Mouse (Mus musculus) right cerebral cortex, postnatal 25 days (tissue): Measurements from ENCODE around the gene N4bp2l1.

Source experiments
- DNase-seq: peaks from one replicate; pipeline ENCODE4 v3.0.0; 2022

N4bp2l1 gene

DNA sequence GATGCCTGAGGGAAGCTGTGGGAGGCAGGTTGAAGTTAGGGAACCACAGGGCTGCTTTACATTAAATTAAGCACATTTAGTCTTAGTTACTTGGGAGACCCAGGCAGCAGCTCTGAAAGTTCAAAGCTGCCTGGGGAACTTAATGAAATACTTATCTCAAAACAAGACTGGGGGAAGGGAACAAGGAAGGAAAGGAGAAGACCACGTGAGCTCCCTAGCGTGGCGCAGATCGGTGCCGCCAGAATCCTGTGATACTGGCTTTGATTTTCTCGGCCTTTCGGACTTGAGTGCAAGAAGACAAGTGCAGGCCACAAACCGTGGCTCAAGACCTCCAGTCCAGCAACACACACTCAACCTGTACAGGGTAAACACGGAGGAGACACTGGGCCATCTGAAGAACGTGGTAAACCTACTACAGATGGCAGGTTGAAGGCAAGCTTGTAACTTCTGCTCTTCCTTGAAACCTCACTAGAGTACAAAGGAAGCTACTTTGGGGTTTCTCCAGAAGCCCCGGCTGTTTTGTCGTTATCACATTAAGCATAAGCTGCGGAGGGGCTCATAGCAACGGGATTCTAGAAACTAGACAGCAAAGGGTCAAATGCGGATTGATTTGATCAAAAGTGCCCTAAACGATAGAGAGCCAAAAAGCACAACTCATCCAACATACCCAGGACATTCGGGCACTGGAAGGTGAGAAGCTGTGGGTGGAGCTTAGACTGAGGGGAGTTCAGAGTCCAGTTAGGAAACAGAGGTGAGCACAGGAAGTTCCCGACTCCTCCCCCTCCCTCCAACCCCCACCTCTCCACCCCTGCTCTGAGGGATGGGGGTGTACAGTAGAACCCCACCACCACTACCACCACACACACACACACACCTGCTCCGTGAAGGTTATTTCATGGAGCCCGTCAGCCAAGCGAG, 1.5 kb upstream of the N4bp2l1 start:
- no peak for DNase-seq

DNA sequence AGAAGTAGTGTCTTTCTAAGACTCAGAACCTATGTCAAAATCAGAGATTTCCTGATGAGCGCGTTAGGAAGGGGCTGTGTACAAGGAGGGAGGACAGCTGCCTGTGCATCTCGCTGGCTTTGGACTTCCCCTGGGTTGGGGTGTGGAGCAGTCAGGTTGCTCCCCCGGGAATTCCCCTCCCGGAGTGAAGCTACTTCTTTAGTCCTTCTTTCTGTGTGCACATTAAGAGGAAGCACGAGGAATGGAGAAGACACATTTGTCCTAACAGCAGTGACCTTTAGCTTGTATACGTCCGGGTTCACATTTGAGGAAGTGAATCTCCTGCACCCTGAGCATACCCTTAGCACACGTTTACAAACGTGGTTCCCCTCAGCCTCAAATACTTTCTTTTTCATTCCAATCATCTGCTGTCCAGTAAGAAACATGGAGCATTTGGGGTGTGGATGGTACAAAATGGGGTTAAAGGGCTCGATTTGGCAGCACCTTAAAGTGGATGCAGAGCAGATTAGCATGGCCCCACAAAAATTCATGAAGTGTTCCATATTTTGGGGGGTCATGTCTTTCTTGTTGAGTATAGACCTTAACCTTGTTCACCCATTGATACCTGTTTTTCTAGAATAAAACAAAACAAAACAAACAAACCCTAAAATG, 1.5 kb downstream of the N4bp2l1 start:
- DNase-seq, result no peak

DNA sequence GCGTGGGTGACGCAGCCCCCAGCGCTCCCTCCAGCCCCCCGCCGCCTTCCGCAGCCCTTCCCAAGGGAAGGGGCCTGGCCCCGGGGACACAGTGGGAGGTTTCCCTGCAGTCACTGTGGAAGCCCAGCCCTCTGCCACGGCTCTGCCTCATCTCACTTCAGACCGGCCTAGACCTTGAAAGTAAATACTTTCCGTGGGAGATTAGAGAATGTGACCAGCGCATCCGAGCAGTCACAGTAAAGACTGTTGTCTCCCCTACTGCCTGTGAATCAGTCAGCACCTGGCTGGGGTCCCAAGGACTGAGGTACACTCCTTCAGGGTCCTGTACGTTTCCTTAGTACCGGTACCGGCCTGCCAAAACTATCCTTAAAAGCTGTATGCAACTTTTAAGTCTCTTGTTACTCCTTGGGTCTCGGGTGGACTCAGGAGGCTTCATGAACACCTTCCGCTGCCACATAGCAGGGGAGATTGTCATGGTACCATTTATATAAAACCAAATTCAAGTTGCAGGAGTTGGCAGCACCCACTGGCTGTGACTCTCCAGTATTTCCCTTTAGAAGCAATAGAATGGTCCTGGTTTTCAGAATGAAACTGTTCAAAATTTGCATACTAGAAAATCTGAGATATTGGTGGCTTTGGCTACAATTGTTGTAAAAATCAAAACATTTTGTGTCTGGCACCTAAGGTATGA, 2.2 kb downstream of the N4bp2l1 start:
- DNase-seq, result no peak

DNA sequence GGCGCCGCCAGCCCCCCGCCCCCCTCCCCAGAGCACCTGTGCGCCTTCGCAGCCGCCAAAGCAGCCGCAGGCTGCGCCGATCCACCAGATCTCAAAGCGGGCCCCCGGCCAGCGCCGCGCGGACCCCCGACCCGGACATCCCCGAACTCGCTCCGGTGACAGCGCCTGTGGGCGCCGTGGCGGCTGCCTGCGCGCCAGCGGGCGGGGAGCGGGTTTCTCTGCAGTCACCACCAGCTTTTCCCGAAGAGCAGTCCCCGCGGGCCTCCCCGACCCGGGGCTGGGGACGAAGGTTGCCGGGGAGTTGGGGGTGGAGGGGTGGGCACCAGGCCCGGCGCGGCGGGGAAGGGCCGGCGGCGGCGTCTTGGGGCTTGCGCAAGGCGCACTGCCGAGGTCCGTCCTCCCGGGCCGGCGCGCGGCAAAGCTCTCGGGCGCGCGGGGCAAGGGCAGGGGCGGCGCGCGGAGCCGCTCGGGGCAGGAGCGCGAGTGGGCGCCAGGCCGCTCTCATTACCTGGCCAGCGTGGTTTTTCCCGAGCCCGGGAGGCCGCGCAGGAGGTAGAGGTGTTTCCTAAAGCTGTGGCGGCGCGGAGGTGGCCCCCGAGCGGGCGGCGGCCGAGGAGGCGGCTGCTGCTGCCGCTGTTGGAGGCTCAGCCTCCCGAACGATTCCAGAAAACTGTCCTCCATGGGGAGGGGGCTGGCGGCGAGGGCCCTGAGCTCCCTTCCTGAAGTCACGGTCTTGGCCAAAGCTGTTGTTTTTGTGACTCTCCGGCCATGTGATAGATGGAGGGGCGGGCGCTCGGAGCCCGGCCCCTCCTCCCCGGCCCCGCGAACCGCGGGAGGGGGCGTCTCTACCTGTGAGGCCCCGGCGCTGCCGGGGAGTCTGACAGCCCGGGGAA, 3.0 kb downstream of the N4bp2l1 start:
- DNase-seq, result peak; percentile 78

DNA sequence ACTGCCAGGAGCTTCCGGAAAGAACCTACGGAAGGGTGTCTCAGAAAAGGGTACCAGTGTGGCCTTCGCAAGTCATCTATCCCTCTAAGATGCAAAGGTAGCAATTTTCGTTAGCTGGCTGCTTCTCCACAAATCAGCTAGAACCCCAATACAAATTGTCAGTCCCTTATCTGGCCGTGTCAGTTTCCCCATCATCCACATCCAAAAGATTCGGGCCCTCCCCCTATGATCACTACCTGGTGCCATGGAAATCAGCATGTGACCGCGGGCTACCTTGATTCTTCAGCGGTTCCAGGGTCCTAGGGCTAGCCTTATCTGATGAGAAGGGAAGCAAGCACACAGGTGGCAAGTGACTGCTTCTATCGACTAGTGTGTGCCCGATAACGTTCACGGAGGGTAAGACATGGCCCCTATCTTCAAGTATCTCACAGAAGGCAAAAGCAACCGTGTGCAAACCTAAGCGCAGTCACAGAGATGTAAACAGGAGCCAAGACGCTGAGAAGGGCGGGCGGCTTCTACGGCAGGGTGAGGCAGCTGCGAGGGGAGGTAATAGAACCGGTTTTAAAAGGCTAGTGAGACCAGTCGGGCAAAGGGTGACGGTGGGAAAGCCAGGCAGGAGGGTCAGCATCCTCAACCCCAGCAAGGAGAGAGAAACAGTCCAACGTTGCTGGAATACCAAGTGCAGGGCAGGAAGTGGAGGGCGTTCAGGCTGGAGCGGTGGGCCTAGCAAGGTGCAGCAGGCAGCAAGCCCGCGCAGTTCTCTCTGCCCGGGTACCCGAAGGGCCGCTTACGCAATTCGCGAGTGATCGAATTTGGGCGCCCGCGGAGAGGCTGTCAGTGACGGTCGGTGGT, 3.9 kb downstream of the N4bp2l1 start:
- peak; percentile 67 for DNase-seq

DNA sequence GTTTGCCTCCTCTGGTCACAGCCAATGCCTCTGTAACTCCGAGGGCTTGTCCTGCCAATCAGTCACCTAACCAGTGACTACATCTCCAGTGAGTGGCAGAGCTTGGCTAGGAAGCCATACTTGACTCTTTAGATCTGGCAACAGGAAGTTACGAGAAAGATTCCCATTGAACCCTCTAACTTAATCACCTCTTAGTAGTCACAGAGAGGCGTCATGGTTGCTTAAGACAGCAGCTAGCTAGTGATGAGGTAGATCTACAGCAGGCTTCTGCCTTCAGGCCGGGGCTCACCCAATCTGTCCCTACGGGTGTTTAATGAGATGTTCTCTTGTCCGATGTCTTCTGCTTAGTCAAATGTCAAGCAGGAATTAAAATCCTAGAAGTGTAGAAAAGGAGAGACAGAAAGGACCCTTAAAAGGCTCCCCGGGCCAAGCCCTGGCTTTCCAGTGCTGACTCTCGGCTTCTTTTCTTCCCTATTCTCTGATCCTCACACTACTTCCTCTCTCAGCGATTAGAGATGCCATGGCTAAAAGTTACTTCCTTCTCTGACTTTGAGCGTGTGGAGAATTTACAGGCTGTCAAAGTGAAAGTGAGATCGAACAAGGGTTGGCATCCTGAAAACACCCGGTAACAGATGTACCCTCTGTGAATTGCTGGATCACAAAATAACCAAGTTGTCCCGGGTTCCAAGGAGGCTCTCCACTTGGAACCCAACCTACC, 4.6 kb downstream of the N4bp2l1 start:
- no peak for DNase-seq

DNA sequence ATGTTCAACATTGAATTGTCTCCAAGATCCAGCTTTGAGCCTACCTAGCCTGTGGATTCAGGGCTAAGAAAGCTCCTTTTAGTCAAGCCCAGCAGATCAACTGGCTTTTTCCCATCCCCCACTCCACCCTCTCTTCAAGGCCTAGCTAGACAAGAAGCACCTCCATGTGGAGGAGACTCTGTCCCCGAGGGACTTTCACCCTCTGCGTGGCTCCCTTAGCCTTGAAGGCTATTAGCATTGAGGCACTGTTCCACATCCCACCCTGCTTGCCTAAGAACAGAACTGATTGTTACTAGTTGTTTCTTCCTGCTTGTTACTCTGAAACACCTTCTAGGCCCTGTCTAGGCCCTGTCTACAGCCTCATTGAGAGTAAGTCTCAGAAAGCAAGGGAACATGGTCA, 7.0 kb downstream of the N4bp2l1 start:
- no peak for DNase-seq

DNA sequence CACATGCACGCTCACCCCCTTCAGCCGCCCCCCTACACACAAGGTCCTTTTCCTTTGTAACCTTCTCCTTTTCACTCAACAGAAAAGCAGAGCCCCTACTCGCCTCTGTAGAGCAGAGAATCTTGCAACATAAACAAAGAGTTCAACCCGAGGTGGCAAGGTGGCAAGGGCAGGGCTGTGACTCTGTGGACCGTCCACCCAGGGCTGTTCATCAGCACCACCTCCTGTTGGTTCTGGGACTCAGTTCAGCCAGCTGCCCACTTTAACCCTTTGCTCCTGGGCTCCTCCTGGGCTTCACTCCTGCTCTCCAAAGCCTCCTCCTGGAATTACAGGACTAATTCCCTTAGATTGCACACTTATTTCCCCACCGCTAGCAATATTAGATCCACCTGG, 12.7 kb downstream of the N4bp2l1 start:
- no peak for DNase-seq

DNA sequence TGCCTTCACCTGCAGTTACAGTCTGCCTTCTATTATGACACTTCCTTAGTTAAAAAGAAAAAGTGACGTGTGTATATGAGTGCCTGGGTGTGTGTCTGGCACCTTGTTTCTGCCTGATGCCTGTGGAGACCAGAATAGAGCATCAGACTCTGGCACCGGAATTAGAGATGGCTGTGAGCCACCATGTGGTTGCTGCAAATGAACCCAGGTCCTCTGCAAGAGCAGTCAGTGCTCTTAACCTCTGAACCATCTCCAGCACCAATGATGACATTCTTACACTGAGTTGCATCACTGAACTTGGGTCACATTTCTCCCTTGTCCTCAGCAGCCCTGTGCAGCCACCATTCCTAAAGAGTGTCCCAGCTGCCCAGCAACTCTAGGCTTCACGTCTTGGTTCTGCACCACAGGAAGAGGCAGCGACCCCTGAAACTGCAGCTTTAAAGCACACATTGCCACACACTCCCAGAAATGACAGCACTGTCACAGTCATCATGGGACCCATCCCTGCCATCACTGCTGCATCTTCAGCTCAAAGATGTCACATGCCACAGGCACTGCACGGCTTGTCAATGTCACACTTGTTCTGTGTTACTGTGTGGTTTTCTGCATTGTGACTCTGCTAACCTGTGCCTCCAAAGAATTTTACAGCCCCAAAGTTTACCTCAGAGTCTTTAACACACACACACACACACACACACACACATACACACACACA, 13.2 kb downstream of the N4bp2l1 start:
- DNase-seq, result no peak

DNA sequence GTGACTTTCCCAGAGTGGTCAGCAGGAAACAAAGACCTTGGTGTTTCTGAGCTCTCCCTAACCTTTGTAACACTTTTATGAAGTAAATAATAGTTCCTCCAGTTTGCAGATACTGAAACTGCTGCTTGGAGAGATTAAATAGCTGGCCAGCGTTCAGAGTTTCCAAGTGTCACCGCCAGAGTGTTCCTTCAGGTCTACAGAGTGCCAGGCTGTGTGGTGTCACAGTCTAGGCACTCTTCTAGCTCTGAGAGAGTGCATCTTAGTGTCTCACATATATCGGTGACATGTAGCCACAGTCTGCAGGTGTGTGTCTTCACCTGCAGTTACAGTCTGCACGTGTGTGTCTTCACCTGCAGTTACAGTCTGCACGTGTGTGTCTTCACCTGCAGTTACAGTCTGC, 13.8 kb downstream of the N4bp2l1 start:
- DNase-seq, result no peak

DNA sequence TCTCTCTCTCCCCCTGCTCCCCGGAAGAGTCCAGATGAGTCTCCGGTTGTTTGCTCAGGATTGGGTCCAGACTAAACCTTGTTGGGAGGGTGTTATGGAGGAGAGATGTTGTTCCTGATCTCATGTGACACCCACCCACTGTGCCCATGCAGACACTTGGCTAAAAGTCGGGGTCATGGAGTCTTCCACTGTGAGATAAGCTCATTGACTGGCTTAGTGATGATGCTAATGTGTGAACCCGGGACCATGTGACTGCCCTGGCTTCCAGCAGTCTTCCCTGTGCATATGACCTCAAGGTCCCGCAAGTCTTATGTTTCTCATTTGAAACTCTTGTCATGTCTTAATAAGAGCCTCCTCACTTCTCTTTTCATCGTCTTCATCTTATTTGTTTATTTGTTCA, 15.8 kb downstream of the N4bp2l1 start:
- no peak for DNase-seq

DNA sequence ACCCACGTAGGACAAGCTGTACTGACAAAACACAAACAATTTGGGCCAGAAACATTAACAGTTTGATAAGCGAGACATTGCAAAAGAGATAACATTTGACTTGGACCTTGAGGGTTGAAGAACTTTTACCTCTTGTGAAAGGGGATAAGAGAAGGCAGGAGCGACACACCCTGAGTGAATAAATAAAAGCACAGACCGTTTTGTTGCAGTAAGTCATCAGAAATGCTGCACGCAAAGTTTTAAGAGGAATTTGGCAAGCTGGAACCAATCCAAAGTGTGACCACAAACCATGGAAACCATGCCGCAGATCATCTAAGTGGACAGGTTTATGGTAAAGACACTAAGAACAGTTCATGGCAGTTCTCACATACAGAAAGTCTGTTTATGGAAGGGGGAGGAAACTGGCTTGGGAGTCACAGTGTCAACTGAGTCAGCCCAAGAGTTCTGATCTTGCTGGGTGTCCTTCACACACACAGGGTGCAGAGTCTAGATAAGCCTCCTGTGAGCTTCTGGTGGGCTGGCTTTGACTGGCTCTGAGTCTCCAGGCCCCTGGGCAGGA, 18.3 kb downstream of the N4bp2l1 start:
- DNase-seq, result no peak

DNA sequence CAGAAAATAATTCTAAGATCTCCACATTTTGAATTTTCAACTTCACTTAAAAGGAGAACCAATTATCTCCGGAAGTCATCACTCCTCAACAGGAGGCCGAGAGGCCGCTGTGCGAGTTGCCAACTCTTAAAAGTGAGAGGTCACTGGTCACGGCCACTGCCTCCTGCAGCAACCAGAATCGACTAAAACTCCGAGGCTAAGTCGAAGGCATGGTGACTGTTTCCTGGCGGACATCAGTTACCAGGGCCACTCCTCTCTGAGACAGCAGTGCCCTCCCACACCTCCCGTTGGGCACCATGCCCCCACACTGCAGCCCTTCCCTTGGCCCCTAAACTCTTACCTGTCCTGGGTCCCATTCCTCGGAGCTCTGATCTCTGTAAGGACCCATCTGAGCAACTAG, 20.2 kb downstream of the N4bp2l1 start:
- DNase-seq, result no peak

DNA sequence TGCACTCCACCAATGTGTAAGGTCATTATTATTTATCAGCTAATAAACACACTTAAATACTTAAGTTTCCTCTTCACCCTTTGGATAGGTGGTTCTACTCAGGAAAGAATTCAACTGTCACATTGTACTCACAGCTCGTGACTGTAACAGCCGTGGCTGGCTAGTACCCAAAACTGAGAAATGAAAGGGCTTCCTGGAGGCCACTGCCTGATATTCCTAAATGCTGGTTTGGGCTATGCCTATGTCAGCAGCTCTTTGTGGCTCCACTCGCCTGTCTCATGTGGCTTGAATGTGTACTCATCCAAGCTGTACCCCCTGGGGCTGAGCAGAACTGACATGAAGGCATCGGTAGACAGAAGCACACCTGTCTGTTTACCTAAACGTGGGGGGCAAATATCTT, 22.1 kb downstream of the N4bp2l1 start:
- no peak for DNase-seq

DNA sequence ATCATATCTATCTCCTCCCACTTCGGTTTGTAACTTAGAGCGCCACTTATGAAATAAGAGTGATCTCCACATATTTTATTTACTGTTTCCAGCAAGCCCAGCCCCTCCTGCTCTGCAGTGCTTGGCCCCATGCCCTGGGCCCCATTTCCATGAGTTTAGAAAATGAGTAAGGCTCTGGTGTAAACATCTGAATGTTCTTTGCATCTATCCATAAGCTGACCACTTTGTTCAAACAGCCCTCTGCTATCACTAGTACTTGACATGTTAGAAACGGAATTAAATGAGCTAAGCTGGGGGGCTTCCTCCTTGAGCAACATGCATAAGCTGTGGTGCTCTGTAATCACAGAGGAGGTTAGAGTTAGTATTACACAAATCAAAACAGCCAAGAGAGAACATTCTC, 22.6 kb downstream of the N4bp2l1 start:
- no peak for DNase-seq

DNA sequence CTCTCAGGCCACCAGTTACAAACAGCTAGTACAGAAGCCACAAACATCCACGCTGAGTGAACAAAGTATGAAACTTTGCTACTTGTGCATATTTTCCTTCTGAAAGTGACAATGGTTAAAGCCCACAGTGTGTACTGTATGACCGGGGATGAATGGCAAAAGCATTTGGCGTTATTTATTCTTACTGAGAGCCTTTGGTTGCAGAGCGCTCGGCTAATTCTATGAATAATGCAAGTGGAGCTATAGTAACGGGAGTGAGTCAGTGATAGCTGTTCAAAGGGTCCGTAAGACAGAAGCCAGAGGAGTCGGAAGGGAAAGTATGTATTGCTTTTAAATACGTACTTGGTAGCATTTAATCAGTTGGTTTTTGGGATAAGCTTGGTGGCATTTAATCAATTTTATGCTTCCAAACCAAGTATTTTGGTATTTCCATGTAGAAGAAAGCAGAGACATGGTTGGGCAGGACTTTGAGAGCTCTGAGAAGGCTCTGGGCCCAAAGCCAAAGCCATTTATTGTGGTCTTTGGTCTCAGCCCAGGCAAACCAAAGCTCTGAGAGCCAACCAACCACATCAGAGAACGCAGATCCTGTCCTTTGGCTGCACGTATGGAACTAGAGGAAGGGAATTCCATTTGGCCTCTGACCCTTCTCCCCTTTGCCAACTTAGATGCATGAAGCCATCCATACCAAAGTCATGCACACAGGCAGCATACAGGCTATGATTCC, 26.3 kb downstream of the N4bp2l1 start:
- no peak for DNase-seq

DNA sequence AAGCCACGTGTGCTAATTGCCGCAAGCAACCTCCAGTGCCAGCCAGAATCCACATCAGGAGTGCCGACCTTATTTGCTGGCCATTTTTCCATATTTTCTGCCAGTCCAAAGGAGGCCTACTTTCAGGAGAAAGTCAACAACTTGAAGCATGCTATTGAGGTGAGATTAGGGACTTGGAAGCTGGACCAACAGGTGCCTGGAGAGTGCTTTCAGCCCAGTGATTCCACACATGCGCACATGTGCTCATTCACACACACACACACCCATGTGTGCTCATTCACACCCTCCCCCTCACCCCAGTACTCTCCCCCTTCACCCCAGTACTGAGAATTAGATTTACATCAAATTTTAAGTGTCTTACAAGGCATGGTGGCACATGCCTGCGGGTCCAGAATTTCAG, 30.0 kb downstream of the N4bp2l1 start:
- no peak for DNase-seq

DNA sequence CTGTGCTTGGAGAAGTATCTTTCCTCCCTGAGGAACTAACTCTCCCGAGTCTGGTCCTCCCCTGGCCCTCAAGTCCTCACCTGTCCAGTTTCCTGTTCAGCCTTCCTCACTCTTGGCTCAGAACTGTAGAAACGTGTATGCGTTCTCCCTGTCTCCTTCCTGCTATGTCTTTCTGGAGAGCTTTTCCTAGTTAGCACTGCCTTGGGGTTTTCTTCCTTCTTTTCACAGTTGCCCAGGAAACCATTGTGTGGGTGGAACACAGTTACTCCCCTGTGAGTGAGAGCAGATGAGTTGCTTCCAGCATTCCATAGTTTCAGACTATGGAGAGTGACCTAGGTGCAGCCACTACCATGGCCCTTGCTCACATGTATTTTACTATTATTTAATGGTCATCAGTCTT, 30.8 kb downstream of the N4bp2l1 start:
- peak; percentile 40 for DNase-seq

DNA sequence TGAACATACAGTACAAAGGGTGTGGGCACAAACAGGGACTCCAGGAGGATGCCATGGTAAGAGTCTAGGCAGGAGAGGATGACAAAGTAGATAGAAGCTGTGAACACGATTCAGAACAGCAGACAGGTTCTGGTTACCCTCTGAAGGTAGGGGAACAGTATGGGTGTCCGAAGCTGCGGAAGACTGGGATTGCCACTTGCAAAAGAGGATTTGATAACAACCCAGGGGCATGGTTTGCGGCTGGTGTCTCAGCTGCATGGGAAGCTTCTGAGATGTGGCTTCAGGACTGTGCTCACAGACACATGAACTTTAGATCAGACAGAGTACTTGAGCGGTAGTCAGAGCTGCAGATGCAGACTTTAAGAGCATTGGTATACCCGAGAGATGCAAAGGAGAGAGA, 32.6 kb downstream of the N4bp2l1 start:
- no peak for DNase-seq
